Mouse (Mus musculus) heart, adult 2 months (tissue): ENCODE measurements around the gene Emp3. TPM values are rescaled to one million over a fixed set of nuclear protein-coding genes. Genes with fewer than 3 reads are reported as not detected.
A peak's percentile ranks its signal among the peaks of the same experiment; 100 is the strongest.
"Not testable (repeated sequence)": the region's sequence is repeated elsewhere in the genome, so short reads cannot be mapped to it uniquely, and the experiment has no call there.

Experiments
- DNase-seq, 2 experiments: peaks; one replicate each; pipeline ENCODE4 v3.0.0; 2021
- H3K27ac ChIP-seq: fragments of 200-600 bp; 2 replicates; pipeline ENCODE4 v1.8.1; 2022
- H3K27me3 ChIP-seq: fragments of 200-500 bp; 2 replicates; pipeline ENCODE4 v1.6.1; 2012; ENCODE audit warnings: mild to moderate bottlenecking, low read length, inconsistent platforms, mixed read lengths; ENCODE audit not compliant: control insufficient read depth, insufficient read depth
- H3K36me3 ChIP-seq: fragments of 200-500 bp; 2 replicates; pipeline ENCODE4 v1.6.1; 2012; ENCODE audit warnings: low read length, inconsistent platforms; ENCODE audit not compliant: control insufficient read depth, insufficient read depth
- H3K4me1 ChIP-seq: fragments of 200-500 bp; 2 replicates; pipeline ENCODE4 v1.6.1; 2011; ENCODE audit warnings: low read length; ENCODE audit not compliant: control insufficient read depth, insufficient read depth
- H3K4me3 ChIP-seq: fragments of 200-600 bp; 2 replicates; pipeline ENCODE4 v1.8.1; 2022
- H3K79me2 ChIP-seq: fragments of 200-500 bp; replicated peaks from 2 replicates; pipeline ENCODE4 v1.6.1; 2012; ENCODE audit warnings: mild to moderate bottlenecking, inconsistent platforms, low read length, moderate library complexity, mixed read lengths; ENCODE audit not compliant: control insufficient read depth, insufficient read depth
- H3K9ac ChIP-seq: fragments of 200-500 bp; 2 replicates; pipeline ENCODE4 v1.6.1; 2012; ENCODE audit warnings: low read depth, mild to moderate bottlenecking, control low read depth, inconsistent platforms, low read length, mixed read lengths
- CTCF ChIP-seq: fragments of 200-600 bp; IDR thresholded peaks from 2 replicates; pipeline ENCODE4 v1.8.1; 2022; ENCODE audit warnings: antibody characterized with exemption, mild to moderate bottlenecking, moderate library complexity
- EP300 ChIP-seq: fragments of 200-500 bp; IDR thresholded peaks from 2 replicates; pipeline ENCODE4 v1.6.1; 2011; ENCODE audit warnings: low read depth, low read length, control low read depth; ENCODE audit not compliant: insufficient read depth
- POLR2A ChIP-seq: fragments of 200-500 bp; IDR thresholded peaks from 2 replicates; pipeline ENCODE4 v1.6.1; 2011; ENCODE audit warnings: mild to moderate bottlenecking, low read depth, low read length, control low read depth; ENCODE audit not compliant: insufficient read depth
- WGBS: fragments of 180-500 bp; shearing (Covaris S2); methylation state at CpG from one replicate; pipeline ENCODE4 v1.1.7; 2018; 5-methylcytosine and 5-hydroxymethylcytosine counted together
- intact Hi-C: fragments of 180-260 bp; cut with DNase I; formaldehyde crosslinking; loops from one replicate; pipeline ENCODE4 v1.15.1; 2025
- polyA plus RNA-seq: library from polyadenylated mRNA; depleted of rRNA; stranded (reverse); fragments of >200 nt; gene quantifications from 2 replicates; pipeline ENCODE4 v1.2.3, GENCODE M21; 2012
- total RNA-seq, 2 experiments: library from RNA; stranded (reverse); gene quantifications; 2 replicates each; pipeline ENCODE4 v1.2.3; 2021

Emp3 gene
- total and polyA plus RNA-seq, 3 experiments, result 24.2 to 77.7 (median 29.2) TPM

DNA sequence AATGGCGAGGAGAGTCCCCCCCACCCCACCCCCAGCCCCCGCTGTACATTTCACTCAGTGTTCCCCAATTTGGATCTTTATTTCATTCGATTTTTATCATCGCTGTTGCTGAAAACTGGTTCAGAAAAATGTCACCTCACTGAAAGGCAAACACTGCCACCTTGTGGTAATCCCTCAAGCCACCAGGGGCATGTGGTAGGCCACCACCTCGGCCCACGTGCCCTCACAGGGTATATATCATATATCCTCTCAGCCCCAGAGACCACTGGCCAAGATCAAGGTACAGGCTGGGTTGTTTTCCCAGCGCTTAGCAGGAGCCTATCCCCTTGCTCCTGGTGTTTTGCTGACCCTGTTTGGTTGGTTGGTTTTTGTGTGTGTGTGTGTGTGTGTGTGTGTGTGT lies 13.9 kb upstream of the Emp3 start:
- Histone ChIP-seq H3K27ac (no peak overlapping the region), H3K36me3 (no peaks in the 10 kb centered on the region), H3K4me1 (no peaks in the 10 kb centered on the region), H3K9ac (no peak overlapping the region), H3K27me3 (no peaks in the 10 kb centered on the region), H3K79me2 (no peaks in the 10 kb centered on the region), H3K4me3 (no peak overlapping the region)
- 12% methylated on average over 7 of the region's 7 CpGs for WGBS
- intact Hi-C loops, result loop anchor here (1.0 to 5.0 kb wide), 3 partner anchors 63 to 196 kb away; partner anchors contain the start of gene Kdelr1
- DNase-seq, result peak; percentile 55 to 68
- TF ChIP-seq POLR2A (no peak), CTCF (peak; percentile 76), EP300 (peak; percentile 85)

- intact Hi-C loops, result loop anchor here (2.0 kb wide), 1 partner anchor 195 kb away; no protein-coding TSS in a partner anchor
- not testable (repeated sequence) for H3K79me2 ChIP-seq, H3K27me3 ChIP-seq, DNase-seq, H3K4me1 ChIP-seq, H3K4me3 ChIP-seq, H3K27ac ChIP-seq, H3K9ac ChIP-seq, H3K36me3 ChIP-seq
- 82% methylated on average over 12 of the region's 12 CpGs for WGBS
Measured at GRCm38 (mm10) chr7:45933766-45934165, 12.6 kb upstream of the Emp3 start.

DNA sequence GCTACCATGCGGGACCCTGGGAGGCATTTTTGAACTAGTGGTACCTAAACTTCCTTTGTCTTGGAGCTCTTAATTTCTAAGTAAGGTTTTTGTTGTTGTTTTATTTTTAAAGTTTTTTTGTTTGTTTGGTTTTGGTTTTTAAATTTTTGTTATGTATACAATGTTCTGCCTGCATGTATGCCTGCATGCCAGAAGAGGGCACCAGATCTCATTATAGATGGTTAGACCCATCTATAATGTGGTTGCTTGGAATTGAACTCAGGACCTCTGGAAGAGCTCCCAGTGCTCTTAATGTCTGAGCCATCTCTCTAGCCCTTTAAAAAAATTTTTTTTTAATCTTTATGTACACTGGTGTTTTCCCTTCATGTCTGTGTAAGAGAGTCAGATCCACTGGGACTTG lies 8.5 kb upstream of the Emp3 start:
- Histone ChIP-seq H3K27me3 (no peaks in the 10 kb centered on the region), H3K79me2 (no peaks in the 10 kb centered on the region), H3K9ac (no peak overlapping the region), H3K4me3 (no peak overlapping the region), H3K36me3 (no peaks in the 10 kb centered on the region), H3K27ac (no peak overlapping the region), H3K4me1 (no peaks in the 10 kb centered on the region)
- intact Hi-C loops, result no loop called here
- WGBS, result 85% methylated on average over 1 of the region's 1 CpGs
- TF ChIP-seq EP300 (no peak), CTCF (peak; percentile 55)
- DNase-seq, result no peak

- H3K36me3 ChIP-seq, result no peaks in the 10 kb centered on the region
- WGBS, result 27% methylated on average over 20 of the region's 23 CpGs
- intact Hi-C loops, result no loop called here
- DNase-seq, result no peak
- H3K4me3 ChIP-seq, result no peak overlapping the region
- H3K4me1 ChIP-seq, result no peaks in the 10 kb centered on the region; the same call in 1 of the 2 replicates
- no peak overlapping the region for H3K27ac ChIP-seq
- H3K79me2 ChIP-seq, result no peaks in the 10 kb centered on the region
- H3K27me3 ChIP-seq, result no peaks in the 10 kb centered on the region
- TF ChIP-seq POLR2A (no peak), CTCF (no peak), EP300 (no peak)
- no peak overlapping the region for H3K9ac ChIP-seq
Measured at GRCm38 (mm10) chr7:45928626-45929295, 7.6 kb upstream of the Emp3 start.

DNA sequence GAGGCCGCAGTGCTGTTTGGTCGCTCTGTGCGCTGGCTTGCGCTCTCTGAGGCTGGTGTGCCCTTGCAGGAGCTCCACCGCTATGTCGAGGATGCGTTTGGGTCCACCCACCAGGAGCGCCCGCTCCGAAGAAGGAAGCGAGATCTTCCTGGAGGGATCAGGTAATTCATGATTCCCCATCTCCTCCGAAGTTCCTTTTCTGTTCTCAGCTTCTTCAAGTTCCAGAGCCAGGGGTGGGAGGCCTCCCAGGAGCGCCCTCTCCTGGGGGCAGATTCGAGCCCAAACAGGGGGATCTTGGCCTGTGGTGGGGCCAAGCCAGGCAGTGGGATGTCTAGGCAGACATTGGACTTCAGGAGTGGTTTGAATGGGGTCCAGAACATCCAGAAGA lies 3.2 kb upstream of the Emp3 start:
- Histone ChIP-seq H3K4me1 (peaks cover 10% of the 10 kb centered on the region), H3K79me2 (no peaks in the 10 kb centered on the region), H3K9ac (peak overlapping the region; percentile 43), H3K4me3 (peak overlapping the region; percentile 50), H3K36me3 (no peaks in the 10 kb centered on the region), H3K27me3 (no peaks in the 10 kb centered on the region), H3K27ac (peak overlapping the region; percentile 94)
- intact Hi-C loops, result loop anchor here (5.0 kb wide), 1 partner anchor 207 kb away; the partner anchor contains the start of genes Rpl18 and Sphk2
- peak in 1 of 2 experiments; percentile 45 for DNase-seq
- TF ChIP-seq POLR2A, result no peak
- TF ChIP-seq CTCF, result peak; percentile 47
- 11% methylated on average over 14 of the region's 14 CpGs for WGBS

- peak within 1 kb of the TSS; percentile 50 for H3K4me3 ChIP-seq
- peaks cover 11% of the 10 kb centered on the region for H3K4me1 ChIP-seq
- H3K9ac ChIP-seq, result peak within 1 kb of the TSS; percentile 81
- no peaks in the 10 kb centered on the region for H3K27me3 ChIP-seq
- peak within 1 kb of the TSS; percentile 94 for H3K27ac ChIP-seq
- intact Hi-C loops, result loop anchor here (1.0 to 5.0 kb wide), 3 partner anchors 27 to 207 kb away; partner anchors contain the start of genes Kdelr1, Rpl18 and Sphk2
- WGBS, result 4% methylated on average over 24 of the region's 24 CpGs
- TF ChIP-seq CTCF, result no peak
- no peak for TF ChIP-seq EP300
- peak; percentile 88 for TF ChIP-seq POLR2A
- peak; percentile 85 to 90 for DNase-seq
- no peaks in the 10 kb centered on the region for H3K79me2 ChIP-seq
- H3K36me3 ChIP-seq, result no peaks in the 10 kb centered on the region
Measured at GRCm38 (mm10) chr7:45923762-45924428, 2.7 kb upstream of the Emp3 start, which contains the start of gene Ccdc114. Gene Ccdc114 (plus strand): TSS chr7:45924072.
